Mouse (Mus musculus): Measurements from ENCODE around the gene Fbxw9.

- TF ChIP-seq CTCF (IDR thresholded peaks at IDR 0.05; ENCODE audit: borderline replicate concordance, insufficient read depth, low read depth, low read length) (no peak), POLR2A (IDR thresholded peaks at IDR 0.05; ENCODE audit: borderline replicate concordance, insufficient read depth, low read length) (no peak)
Measured at GRCm38 (mm10) chr8:85115501-85115900, 55.6 kb downstream of the Fbxw9 start.
